Mouse (Mus musculus): ENCODE data around the gene Fgl2.
A peak's percentile ranks its signal among the peaks of the same experiment; 100 is the strongest.

GRCm38 (mm10) chr5:21370218-21370947, 2.1 kb upstream of the Fgl2 start:
- TF ChIP-seq MAZ (IDR thresholded peaks at IDR 0.05; ENCODE audit: low read depth, low read length) (no peak), CTCF (conservative IDR thresholded peaks at IDR 0.05 in 1 of 2, IDR thresholded peaks at IDR 0.05 in 1 of 2; ENCODE audit: low read depth in 2 of 2, low read length in 2 of 2) (no peak), SIN3A (IDR thresholded peaks at IDR 0.05; ENCODE audit: low read length) (peak; percentile 69), E2F4 (IDR thresholded peaks at IDR 0.05; ENCODE audit: insufficient replicate concordance, low read depth, low read length) (no peak), CHD1 (IDR thresholded peaks at IDR 0.05; ENCODE audit: low read depth, low read length) (peak; percentile 65; the same call in 1 of the 2 replicates), JUND (conservative IDR thresholded peaks at IDR 0.05; ENCODE audit: low read depth, low read length) (peak; percentile 58), EP300 (IDR thresholded peaks at IDR 0.05; ENCODE audit: low read length) (peak; percentile 85), POLR2A (IDR thresholded peaks at IDR 0.05; ENCODE audit: low read depth, low read length) (no peak), USF1 (IDR thresholded peaks at IDR 0.05; ENCODE audit: low read depth, low read length) (no peak), TCF12 (IDR thresholded peaks at IDR 0.05; ENCODE audit: low read depth, low read length) (peak; percentile 59; the same call in 1 of the 2 replicates), MAFK (IDR thresholded peaks at IDR 0.05; ENCODE audit: insufficient replicate concordance, low read length) (0 out of 2 replicates have a peak, but pooled peaks have one; percentile 66), SMC3 (IDR thresholded peaks at IDR 0.05; ENCODE audit: low read depth, low read length) (no peak), ZKSCAN1 (IDR thresholded peaks at IDR 0.05; ENCODE audit: borderline replicate concordance, low read depth, low read length) (no peak)

All from CH12.LX (cell line).